ENCODE assay signal across 31 mouse cellular contexts in the genomic region with DNA sequence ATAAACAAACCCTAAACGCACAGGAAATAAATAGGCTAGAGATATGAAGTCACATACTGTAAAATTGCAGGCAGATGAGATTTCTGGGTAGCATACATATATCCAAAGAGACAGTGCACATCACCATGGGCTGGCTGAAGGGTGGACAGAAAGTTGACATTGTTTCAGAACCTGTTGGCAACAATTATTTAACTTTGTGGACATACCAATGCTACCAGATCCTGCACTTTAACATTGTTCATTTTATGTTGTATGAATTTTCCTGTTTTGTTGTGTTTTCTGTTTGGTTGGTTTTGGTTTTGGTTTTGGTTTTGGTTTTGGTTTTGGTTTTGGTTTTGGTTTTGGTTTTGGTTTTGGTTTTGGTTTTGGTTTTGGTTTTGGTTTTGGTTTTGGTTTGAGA. TPM values are rescaled to one million over a fixed set of nuclear protein-coding genes. Genes with fewer than 3 reads are reported as not detected.
"Had no signal": no experiment of that assay in that cellular context is flagged by ENCODE, and none has a peak within 500 bp of the region (broad histone marks: within the 10 kb centered on the region; RNA-seq: fewer than 3 reads in every experiment).

No protein-coding gene starts in this region.

- H3K27ac ChIP-seq: heart, adult 2 months; heart, embryonic 13.5 days; heart, embryonic 15.5 days; hindbrain, embryonic 13.5 days; hindbrain, embryonic 15.5 days; hindbrain, postnatal 0 days; intestine, embryonic 15.5 days; layer of hippocampus, adult 2 months; left cerebral cortex, adult 2 months; limb, embryonic 10.5 days; limb, embryonic 12.5 days had no signal

- DNase-seq: gastrocnemius, postnatal 14 days; gastrocnemius, postnatal 36 days; heart, adult 11 months; heart, adult 2 months; heart, postnatal 14 days; heart, postnatal 36 days; kidney, adult 18-20 months; kidney, adult 8-10 months; kidney, postnatal 10 days; kidney, postnatal 25 days; kidney, postnatal 4 days; liver had no signal

- H3K4me3 ChIP-seq: heart, adult 2 months; heart, embryonic 13.5 days; heart, embryonic 15.5 days; hindbrain, embryonic 13.5 days; hindbrain, embryonic 15.5 days; intestine, embryonic 15.5 days; layer of hippocampus, adult 2 months; left cerebral cortex, adult 2 months; limb, embryonic 10.5 days; limb, embryonic 12.5 days had no signal

- ATAC-seq: hindbrain, postnatal 0 days; intestine, embryonic 15.5 days; intestine, postnatal 0 days had no signal

- H3K9ac ChIP-seq: heart, embryonic 13.5 days; heart, embryonic 15.5 days; hindbrain, embryonic 13.5 days; hindbrain, embryonic 15.5 days; intestine, embryonic 15.5 days; limb, embryonic 12.5 days had no signal

- H3K4me2 ChIP-seq: heart, embryonic 11.5 days; heart, embryonic 13.5 days; heart, embryonic 15.5 days; hindbrain, embryonic 13.5 days; hindbrain, embryonic 15.5 days; intestine, embryonic 15.5 days; limb, embryonic 12.5 days had no signal

- H3K27me3 ChIP-seq: heart, embryonic 13.5 days; heart, embryonic 15.5 days; hindbrain, embryonic 13.5 days; hindbrain, embryonic 15.5 days; intestine, embryonic 15.5 days; limb, embryonic 12.5 days had no signal

- H3K4me1 ChIP-seq: heart, embryonic 13.5 days; heart, embryonic 15.5 days; hindbrain, embryonic 13.5 days; hindbrain, embryonic 15.5 days; intestine, embryonic 15.5 days; limb, embryonic 10.5 days; limb, embryonic 12.5 days had no signal

- H3K36me3 ChIP-seq: heart, embryonic 15.5 days; hindbrain, embryonic 13.5 days; hindbrain, embryonic 15.5 days; intestine, embryonic 15.5 days; limb, embryonic 10.5 days; limb, embryonic 12.5 days had no signal

- H3K9me3 ChIP-seq: heart, embryonic 13.5 days; heart, embryonic 15.5 days; hindbrain, embryonic 13.5 days; hindbrain, embryonic 15.5 days; intestine, embryonic 15.5 days; limb, embryonic 10.5 days; limb, embryonic 12.5 days had no signal

RNA-seq across cellular contexts. Expression of a gene that starts 24.5 kb away (rescaled TPM):
- polyA plus RNA-seq: heart, embryonic 11.5 days; heart, embryonic 13.5 days; heart, postnatal 0 days; inflammation-experienced regulatory T-cells, adult 6 months; intestine, embryonic 15.5 days; intestine, postnatal 0 days; kidney, embryonic 14.5 days; kidney, embryonic 16.5 days; limb, embryonic 10.5 days; limb, embryonic 12.5 days; limb, embryonic 14.5 days had no signal

RNA-seq across cellular contexts. Expression of a gene that starts 24.7 kb away (rescaled TPM):
- polyA plus RNA-seq: gonadal fat pad, adult 2 months; heart, adult 2 months; heart, embryonic 11.5 days; heart, embryonic 13.5 days; heart, embryonic 15.5 days; heart, postnatal 0 days; hindbrain, embryonic 11.5 days; hindbrain, embryonic 13.5 days; hindbrain, embryonic 15.5 days; hindbrain, postnatal 0 days; inflammation-experienced regulatory T-cells, adult 6 months; intestine, embryonic 15.5 days; intestine, postnatal 0 days; kidney, embryonic 14.5 days; kidney, embryonic 16.5 days; limb, embryonic 10.5 days; limb, embryonic 12.5 days; limb, embryonic 14.5 days had no signal

RNA-seq across cellular contexts. Expression of a gene that starts 45.6 kb away (rescaled TPM):
- polyA plus RNA-seq: heart, embryonic 11.5 days; heart, postnatal 0 days had no signal
